Mouse (Mus musculus): Measurements from ENCODE around the gene Usp47.

Usp47 gene

DNA sequence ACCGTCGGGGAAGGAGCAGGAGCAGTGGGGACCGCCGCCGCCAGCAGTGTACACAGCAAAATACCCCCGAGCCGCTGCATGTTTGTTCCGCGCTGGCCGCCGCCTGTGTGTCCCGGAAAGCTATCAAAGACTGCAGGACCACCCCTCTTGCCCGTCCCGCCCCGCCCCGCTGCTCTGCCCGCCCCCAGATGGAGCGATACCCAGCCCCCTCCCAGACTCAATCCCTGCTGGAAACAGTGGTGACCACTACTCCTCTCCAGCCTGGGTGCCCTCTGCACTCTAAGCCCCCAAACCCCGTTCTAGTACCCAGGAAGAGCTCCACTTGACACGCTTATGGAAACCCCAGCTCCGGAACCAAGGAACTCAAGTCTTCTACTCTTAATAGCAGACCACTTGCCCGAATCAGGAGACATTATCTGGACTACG lies 135.0 kb downstream of the Usp47 start:
- no peak for DNase-seq

DNA sequence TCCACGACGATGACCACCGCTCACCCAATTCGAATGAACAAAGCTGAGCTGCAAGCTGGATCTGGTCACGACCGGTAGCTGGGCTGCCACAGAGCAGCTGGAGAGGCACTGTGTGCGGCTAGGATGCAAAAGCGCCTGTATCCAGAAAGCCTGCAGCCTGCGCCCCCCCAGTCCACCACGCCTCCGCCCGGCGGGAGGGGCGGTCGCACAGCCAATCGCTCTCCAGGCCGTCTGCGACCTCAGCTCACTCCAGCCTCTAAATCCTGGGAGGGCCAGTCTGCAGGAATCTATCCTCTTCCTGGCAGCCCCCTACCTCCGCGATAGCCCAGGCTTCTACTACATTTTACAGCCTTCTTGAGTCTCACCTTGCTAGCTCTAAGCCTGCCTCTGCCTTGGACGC lies 135.6 kb downstream of the Usp47 start, which contains the start of gene Dkk3:
Dkk3 (minus strand) TSS at position 116 of the 400 bp plus-strand sequence.
- no peak for DNase-seq

DNA sequence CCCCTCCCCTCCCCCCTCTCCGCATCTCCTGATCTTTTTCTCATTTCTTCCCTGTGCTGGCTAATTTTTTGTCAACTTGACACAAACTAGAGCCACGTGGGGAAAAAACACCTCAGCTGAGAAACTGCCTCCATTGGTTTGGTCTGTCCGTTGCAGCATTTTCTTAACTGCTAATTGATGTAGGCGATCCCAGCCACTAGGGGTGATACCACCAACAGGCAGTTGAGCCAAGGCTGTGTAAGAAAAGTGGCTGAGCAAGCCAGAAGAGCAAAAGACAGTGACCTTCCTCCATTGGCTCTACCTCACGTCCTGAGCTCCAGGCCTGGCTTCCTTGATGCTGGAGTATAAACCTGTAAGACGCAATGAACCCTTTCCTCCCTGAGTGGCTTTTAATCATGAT lies 136.5 kb downstream of the Usp47 start:
- DNase-seq = no peak

All from cerebellum, adult 8-10 months (tissue).